Mouse (Mus musculus): ENCODE data around the gene D130043K22Rik.
A peak's percentile ranks its signal among the peaks of the same experiment; 100 is the strongest.

Gene D130043K22Rik

DNA sequence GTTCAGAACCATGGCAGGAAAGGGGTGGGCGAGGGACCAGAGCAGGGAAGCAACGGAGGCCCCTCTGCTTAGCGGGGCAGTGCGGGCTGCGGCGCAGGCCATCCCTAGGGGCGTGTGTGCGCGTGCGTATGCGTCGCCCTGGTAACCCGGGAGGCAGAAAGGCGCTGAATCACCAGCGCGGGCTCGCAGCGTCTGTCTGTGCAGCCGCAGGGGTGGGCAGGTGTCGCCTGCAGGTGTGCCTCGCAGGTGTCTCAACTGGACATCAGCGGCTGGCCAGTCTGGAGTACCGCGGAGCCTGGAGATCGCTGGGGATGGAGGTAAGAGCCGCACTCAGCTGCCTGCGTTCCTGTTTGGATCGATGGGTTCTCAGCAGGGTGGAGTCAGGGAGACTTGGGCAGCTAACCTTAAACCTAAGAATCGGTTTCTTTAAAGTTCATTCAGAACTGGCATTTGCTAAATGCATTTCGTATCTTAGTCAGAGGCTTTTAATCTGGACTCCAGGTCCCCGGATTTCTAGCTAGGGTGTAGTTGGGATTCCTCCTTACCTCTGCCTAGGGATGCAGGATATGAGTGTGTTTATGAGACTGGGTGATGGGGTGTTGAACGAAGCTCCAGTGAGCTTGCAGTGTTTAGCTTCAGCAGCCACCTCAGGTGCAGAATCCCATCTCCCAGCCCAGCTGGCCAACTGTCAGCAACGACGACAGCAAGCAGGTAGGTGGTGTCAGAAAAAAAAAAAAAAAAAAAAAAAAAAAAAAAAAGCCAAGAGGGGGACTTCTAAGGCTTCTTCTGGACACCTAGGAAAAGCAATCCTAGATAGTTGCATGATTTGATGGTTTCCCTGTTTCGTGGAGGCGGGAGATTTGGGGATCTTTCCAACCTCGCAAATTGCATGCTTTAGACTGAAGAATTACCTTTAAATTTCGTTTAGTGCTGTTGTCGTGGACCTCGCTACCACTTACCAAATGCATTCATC lies at the start of gene D130043K22Rik:
D130043K22Rik (plus strand) TSS at position 153 of the 973 bp plus-strand sequence.
- peak; percentile 86 for ATAC-seq (ENCODE audit: insufficient number of reproducible peaks, low FRiP score, low TSS enrichment)

DNA sequence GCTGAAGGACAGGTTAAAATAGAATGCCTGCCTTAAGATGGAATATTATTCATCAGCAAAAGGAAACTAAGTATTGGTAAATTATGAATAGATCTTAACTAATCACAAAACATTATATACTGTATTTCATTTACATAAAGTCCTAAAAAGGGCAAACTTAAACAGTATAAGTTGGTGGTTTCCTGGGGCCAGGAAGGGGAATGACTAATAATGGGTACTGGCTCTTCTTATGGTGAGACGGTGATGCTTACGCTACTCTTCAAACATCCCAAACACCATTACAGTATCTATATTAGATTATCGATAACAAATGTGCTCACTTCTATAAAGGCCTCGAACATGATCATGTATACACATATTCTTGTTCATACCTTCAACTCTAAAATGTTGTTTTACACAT lies 46.2 kb upstream of the D130043K22Rik start:
- no peak for ATAC-seq (ENCODE audit: insufficient number of reproducible peaks, low FRiP score, low TSS enrichment)

DNA sequence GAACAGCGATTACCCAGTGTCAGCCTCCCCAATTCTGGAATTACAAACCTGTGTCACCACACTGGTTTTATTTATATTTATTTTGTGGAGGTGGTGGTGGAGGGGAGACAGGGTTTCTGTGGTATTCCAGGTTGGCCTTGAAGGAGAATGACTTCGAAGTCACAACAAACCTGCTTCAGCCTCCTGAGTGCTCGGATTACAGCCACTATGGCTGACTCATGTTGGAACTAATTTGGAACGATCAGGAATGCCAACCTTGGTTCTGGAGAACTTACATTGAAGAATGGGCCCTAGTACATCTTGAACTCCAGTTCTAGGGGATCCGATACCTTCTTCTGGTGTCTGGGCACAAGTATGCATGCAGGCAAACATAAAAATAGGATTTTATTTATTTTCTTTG lies 45.6 kb upstream of the D130043K22Rik start:
- no peak for ATAC-seq (ENCODE audit: insufficient number of reproducible peaks, low FRiP score, low TSS enrichment)

DNA sequence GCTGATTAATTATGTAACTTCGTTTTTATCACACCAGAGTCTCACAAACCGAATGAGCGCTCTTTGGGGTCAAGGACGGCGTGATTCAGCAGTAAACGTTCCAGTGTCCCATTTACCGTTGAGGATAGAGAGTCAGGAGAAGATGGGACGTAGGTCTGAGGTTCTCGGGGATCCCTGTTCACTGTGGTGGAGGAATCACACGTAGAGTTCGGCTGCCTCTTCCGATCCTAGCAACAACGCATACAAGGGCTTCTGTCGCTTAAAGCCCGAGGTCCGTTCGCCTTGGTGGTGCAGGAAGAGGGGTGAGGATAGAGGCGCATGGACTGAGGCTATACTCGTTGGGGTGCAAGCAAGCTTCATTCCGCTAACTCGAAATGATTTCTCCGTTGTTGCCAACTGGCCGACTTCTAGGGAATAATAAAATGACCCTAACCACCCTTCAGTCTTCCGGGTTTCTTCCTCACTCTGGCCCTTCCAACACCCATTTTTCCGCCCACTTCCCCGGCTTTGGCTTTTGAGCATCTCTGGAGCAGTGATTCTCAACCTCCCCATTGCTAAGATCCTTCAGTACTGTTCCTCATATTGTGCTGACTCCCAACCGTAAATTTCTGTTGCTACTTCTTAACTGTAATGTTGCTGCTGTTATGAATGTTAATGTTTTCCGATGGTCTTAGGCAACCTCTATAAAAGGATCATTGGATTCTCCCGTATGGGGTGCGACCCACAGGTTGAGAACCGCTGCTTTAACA lies 44.8 kb upstream of the D130043K22Rik start:
- peak; percentile 47 for ATAC-seq (ENCODE audit: insufficient number of reproducible peaks, low FRiP score, low TSS enrichment)

DNA sequence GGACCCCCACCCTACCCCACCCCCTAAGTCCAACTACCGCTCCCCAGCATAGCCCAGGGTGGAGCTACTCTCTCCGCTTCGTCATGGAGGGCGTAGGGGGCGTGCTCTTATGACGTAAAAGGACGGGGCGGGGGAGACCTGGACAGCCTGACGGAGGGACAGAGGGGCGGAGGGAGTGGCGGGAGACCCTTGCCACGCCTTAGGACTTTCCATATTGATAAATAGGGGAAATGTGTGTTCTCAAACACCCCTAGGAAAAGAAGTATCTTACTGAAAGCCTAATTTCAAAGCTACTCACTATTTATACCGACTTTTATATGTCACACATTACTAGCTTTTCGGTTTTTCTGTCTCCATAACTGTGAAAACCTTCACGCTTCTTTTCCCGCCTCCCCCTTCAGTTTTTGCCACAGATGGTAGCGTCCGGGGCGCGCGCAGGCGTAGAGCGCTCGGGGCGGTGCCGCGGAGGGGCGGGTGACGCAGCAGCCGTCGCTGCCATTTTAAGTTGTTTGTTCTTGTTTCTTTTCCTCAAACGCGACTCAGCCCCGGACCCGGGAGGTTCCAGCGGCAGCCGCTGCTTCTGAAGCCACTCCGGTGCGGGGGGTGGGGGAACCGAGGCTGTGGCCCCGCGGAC lies 44.1 kb upstream of the D130043K22Rik start:
- peak; percentile 87 for ATAC-seq (ENCODE audit: insufficient number of reproducible peaks, low FRiP score, low TSS enrichment)

DNA sequence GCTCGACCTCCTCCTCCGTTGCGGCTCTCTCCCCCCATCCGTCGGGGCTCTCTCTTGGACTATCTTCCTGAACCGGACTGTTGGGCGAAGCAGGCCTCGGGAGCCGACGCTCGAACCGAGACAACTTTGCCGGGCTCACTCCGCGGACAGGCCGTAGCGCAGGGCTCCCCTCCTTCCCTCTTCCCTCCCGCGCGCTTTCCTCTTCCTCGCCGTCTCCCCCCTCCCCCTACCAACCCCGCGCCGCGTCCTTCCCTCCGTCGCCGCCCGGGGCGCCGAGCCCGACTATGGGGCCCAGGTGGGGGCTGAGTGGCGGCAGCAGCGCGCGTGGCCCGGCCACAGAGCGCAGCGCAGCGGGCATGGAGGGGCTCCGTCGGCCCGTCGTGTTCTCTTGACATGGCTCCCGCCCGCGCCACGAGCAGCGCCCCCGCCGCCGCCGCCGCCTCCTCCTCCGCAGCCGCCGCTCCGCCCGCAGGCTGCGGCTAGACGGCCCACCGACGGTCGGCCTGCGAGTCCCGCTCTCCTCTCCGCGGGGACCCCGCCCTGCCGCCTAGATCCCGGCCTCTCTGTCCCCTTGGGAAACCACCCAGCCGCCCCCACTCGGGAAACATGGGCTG lies 43.5 kb upstream of the D130043K22Rik start, which contains the start of gene BC005537:
BC005537 (plus strand) TSS at position 350 of the 614 bp plus-strand sequence.
- ATAC-seq (ENCODE audit: insufficient number of reproducible peaks, low FRiP score, low TSS enrichment) = peak; percentile 60

DNA sequence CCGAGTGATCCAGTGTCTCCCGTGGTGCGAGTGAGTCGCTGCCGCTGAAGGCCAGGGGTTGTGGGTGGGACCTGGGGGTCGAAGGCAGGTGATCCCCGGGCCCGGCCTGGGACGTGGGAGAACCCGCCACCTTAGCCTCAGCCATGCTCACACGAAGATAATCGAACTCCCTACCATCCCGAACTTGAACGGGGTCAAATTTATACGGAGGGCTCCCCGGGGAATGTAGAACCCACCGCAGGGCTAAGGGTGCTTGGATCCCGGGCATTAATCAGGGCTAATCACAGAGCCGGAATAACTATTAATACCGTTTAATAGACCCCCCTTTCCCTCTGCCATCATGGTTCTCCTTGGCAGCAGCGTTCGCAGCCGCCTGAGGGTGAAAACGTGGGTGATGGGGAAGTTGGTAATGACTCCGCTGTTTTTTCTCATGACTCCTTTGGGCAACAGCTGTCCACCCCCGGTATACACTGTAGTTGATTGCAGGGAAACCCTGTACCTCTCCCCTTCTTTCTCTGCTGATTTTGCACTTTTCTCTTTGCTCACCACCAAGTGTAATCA lies 42.7 kb upstream of the D130043K22Rik start:
- ATAC-seq (ENCODE audit: insufficient number of reproducible peaks, low FRiP score, low TSS enrichment) = no peak

DNA sequence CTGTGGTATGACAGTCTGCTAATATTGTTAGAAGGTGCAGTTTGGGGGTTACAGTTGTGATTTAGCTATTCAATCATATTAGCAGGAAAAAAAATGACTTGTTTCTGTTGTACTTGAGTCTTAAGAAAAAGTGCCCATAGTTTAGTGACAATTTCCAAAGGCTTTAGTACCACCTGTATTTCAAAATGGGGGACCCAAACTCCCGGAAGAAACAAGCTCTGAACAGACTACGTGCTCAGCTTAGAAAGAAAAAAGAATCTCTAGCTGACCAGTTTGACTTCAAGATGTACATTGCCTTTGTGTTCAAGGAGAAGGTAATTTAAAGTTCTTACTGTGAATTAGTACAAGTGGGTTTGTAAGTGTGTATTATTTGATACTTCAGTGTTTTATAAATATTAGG lies 41.7 kb upstream of the D130043K22Rik start:
- ATAC-seq (ENCODE audit: insufficient number of reproducible peaks, low FRiP score, low TSS enrichment) = no peak

DNA sequence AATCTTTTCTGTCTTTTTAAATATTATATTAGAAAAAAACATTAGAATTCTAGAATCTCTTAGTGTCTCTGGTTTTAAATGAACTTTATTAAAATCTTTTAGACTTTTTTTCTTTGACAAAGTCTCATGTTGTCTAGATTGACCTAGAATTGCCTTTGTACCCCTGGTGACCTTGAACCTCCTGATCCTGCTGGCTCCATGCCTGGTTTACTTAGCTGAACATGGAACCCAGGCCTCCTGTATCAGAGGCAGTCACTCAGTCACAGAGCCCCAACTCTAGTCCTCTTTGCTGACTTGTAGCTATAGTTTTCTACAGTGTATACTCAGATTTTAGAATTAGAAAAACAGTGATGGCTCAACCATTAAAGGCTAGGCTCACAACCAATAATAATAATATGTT lies 38.9 kb upstream of the D130043K22Rik start:
- no peak for ATAC-seq (ENCODE audit: insufficient number of reproducible peaks, low FRiP score, low TSS enrichment)

DNA sequence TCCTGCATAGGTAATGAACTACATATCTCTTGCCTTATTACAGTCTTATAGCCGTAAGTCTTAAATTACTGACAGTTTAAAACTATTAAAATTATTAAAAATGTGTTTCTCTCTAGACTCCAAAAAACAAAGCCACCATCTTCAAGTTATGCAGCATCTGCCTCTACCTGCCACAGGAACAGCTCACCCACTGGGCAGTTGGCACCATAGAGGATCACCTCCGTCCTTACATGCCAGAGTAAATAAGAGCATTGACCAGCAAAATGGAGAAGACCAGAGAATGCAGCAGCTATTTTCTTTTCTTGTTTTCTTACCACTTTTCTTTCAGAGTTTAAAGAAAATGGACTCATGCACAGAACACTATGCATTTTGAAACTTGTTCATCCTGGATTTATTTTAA lies 32.4 kb upstream of the D130043K22Rik start:
- ATAC-seq (ENCODE audit: insufficient number of reproducible peaks, low FRiP score, low TSS enrichment) = no peak

DNA sequence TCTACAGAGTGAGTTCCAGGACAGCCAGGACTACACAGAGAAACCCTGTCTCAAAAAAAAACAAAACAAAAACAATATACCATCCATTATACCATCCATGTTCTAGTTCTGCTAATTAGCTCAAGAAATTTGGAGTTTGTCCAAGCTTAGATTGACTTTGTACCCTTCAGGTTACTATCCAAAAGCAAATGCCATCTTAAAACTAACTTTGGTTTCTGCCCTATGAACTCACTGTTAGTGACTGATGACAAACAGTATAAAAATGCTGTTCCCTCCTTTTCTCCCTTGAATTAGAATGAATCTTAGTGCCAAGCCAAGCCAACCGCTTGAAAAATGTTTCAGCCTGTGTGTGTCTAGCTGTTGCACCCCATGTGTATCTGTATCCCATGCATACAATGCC lies 30.3 kb upstream of the D130043K22Rik start:
- no peak for ATAC-seq (ENCODE audit: insufficient number of reproducible peaks, low FRiP score, low TSS enrichment)

DNA sequence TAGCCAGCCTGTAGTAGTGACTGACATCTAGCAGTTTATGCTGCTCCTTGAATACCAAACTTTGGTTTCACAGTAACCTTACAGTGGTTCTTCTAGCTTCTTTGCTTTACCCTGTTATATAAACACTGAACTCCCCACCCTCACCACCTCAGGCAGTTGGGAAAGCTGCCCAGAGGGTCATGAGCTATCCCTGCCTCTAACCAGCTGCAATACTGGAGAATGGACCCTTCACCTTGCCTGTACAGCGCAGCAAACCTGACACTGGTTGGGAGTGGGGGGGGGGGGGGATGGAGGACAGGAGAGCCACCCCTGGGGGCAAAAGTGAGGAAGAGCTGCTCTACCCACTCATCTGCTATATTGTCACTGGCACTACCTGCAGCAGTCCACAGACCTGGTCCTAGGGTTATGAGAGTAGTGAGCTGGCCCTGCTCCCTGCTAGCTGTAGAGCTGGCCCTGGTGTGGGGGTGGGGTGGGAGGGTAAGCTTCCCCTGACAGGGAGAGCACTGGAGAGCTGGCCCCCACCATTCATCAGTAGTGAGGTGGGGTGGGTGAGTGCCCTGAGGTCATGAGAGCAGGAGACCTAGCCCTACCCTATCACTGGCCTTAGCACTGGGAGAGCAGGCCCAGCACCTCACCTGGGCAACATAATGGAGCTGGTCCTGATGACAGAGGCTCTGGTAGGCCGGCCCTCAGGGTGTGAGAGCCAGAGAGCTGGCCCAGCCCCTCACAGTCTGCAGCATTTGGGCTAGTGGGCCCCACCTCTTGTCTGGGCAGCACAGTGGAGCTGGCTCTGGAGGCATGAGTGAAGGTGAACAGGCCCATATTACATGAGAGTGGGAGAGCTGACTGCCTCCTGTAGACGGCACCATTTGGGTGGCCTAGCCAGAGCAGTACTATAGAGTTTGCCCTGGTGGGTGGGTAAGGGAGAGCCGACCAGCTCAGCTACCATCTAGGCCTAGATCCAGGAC lies 28.5 kb upstream of the D130043K22Rik start:
- peak; percentile 22; the same call in 1 of the 2 replicates for ATAC-seq (ENCODE audit: insufficient number of reproducible peaks, low FRiP score, low TSS enrichment)

DNA sequence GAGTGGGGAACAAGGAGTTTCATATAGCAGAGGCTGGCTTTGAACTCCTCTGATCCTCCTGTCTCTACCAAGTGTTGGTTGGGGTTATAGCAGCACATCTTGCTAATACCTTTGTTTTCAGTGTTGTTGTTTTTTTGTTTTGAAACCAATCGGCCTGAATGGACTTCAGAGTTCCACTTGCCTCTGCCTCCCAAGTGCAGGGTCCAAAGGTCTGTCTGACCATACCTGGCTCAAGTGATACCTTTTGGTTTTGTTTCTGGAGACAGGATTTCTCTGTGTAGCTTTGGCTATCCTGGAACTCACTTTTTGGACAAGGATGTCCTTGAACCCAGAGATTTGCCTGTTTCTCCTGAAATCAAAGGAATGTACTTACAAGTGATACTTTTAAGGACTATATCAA lies 25.0 kb upstream of the D130043K22Rik start:
- no peak for ATAC-seq (ENCODE audit: insufficient number of reproducible peaks, low FRiP score, low TSS enrichment)

DNA sequence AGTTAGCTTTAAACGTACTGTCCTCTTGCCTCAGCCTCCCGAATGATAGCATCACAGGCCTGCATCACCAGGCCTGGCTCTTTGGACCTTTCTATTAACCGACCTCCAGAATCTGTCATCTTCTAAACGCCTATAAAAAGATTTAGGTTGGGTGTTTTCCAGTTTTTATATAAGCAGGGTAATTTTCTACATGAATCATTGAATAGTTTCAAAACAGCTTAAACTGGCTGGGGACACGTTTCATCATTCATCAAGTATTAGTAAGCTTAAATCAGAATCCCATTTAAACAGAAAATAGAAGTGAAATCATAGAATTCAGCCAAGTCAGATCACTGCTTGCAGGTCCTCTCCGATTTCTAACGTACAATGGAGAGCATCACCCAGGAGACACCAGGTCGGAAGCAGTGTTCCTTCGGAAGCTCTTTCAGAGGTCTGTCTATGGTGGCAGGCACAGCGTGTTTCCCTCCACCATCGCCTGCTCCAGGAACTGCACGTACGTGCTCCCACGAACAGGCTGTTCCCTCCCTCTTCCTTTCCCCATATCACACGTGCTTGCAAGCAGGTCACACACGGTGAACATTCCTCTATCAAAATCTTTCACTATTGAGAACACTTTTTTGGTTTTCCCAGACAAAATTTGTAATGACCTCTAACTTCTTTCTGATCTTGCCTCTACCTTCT lies 22.1 kb upstream of the D130043K22Rik start:
- ATAC-seq (ENCODE audit: insufficient number of reproducible peaks, low FRiP score, low TSS enrichment) = no peak

DNA sequence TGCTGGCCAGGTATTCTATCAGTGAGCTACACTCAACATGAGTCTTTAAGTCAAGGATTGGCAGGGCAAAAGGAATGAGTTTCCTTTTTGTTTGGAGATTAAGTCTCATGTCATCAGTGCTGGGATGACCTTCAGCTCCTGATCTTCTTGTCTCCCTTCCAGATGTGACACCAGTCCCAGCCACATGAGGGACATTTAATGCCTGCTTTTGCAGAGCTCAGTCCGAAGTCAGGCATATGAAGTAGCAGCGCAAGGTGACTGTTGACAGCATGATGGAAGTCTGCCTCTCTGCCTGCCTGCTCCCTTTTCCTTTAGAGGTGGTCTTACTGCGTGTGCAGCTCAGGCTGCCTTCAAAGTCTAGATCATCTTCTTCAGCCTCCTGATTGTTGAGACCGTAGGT lies 20.3 kb upstream of the D130043K22Rik start:
- no peak for ATAC-seq (ENCODE audit: insufficient number of reproducible peaks, low FRiP score, low TSS enrichment)

DNA sequence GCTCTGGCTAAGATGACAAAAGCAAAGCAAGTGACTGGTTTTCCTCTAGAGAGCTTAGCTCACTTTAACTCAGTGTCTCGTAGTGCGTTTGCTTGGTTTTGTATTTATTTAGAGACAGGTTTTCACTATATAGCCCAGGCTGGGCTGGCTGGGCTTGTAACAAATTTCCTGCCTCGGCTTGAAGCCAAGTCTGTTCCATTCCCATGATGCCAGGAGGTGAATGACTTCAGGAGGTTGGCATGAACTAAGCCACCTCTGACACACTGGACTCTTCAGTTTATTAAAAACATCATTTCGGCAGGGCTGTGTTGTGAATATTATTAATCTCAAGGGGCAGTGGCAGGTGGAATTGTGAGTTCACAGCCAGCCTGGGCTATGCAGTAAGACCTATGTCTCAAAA lies 19.3 kb upstream of the D130043K22Rik start:
- 0 out of 2 replicates have a peak, but pooled peaks have one; percentile 56 for ATAC-seq (ENCODE audit: insufficient number of reproducible peaks, low FRiP score, low TSS enrichment)

DNA sequence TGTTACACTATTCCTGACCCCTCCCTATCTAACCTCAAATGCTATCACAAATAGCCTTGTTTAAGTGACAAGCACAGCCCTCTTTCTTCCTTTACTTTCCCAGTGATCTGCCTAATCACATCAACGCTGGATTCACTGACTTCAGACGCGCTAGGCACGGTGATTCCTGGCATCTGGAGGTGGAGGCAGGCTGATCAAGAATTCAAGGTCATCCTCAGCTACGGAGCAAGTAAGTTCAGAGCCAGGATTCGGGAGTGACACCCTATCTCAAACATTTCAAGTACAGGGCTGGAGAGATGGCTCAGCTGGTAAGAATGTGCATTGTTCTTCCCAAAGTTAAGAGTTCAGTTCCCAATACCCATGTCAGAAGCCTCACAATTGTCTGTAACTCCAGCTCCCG lies 18.8 kb upstream of the D130043K22Rik start:
- ATAC-seq (ENCODE audit: insufficient number of reproducible peaks, low FRiP score, low TSS enrichment) = no peak

DNA sequence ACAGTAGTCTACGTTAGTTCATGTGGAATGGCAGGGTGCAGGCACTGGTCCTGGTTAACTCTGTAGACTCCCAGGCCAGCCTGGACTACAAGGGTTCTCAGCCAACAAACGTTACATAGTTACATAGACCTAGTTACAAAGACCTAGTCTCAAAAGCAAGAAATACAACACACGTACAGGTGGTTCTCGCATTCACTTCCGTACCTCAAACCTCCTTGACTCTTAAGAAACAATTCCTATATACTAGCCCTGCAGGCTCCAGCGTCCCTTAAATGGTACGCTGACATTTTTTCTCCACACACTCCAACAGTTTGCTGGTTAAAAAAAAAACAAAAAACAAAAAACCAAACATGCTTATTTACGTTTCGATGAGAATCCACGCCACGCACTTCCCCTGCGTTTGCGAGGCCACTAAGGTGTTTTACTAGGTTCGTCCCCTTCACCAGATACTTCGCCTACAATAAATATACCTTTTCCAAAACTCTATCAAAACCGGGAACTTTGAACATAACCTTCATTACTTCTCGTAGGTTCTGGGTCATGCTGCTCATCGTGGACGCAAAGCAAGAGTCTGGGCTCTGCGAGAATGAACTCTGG lies 14.1 kb upstream of the D130043K22Rik start:
- ATAC-seq (ENCODE audit: insufficient number of reproducible peaks, low FRiP score, low TSS enrichment) = no peak

All from cerebellum, adult (tissue).